ENCODE assay signal across 9 mouse cellular contexts in genomic region chr3:59870765-59871164, GRCm38 (mm10). TPM values are rescaled to one million over a fixed set of nuclear protein-coding genes. Genes with fewer than 3 reads are reported as not detected.
DNase-seq lines count a peak whose midpoint lies in the region; ATAC-seq lines count a peak whose summit lies in the region.
"Had no signal": no experiment of that assay in that cellular context is flagged by ENCODE, and none has a peak within 500 bp of the region (broad histone marks: within the 10 kb centered on the region; RNA-seq: fewer than 3 reads in every experiment).

No protein-coding gene starts in this region.

- no peaks in the 10 kb centered on the region for H3K27me3 ChIP-seq in forebrain, embryonic 13.5 days
- no peaks in the 10 kb centered on the region for H3K27me3 ChIP-seq in midbrain, embryonic 13.5 days

- H3K4me1 ChIP-seq in forebrain, embryonic 13.5 days: no peaks in the 10 kb centered on the region
- H3K4me1 ChIP-seq in midbrain, embryonic 13.5 days (replicated peaks): no peaks in the 10 kb centered on the region

- H3K4me2 ChIP-seq in forebrain, embryonic 13.5 days: no peak overlapping the region
- no peak overlapping the region for H3K4me2 ChIP-seq in midbrain, embryonic 13.5 days (replicated peaks)

- no peaks in the 10 kb centered on the region for H3K36me3 ChIP-seq in forebrain, embryonic 13.5 days (ENCODE audit: poor library complexity, severe bottlenecking)
- H3K36me3 ChIP-seq in midbrain, embryonic 13.5 days: no peaks in the 10 kb centered on the region

- DNase-seq in gastrocnemius, adult 18-20 months (ENCODE audit: low spot score): peak; percentile 23
- DNase-seq in gastrocnemius, adult 8-10 months (ENCODE audit: low spot score in 2 of 2): no peak
- DNase-seq in 416B (ENCODE audit: low read depth): peak; percentile 64
- DNase-seq in adrenal gland, postnatal 14 days: peak; percentile 43
- DNase-seq in layer of hippocampus, adult 11-12 months (ENCODE audit: low spot score): peak; percentile 26
- peak; percentile 25 for DNase-seq in thymus, postnatal 14 days

- WGBS in forebrain, embryonic 13.5 days: 34% methylated on average over 2 of the region's 2 CpGs
- 23% methylated on average over 2 of the region's 2 CpGs for WGBS in midbrain, embryonic 13.5 days

- no peak overlapping the region for H3K27ac ChIP-seq in forebrain, embryonic 13.5 days
- no peak overlapping the region for H3K27ac ChIP-seq in midbrain, embryonic 13.5 days

- ATAC-seq in forebrain, embryonic 13.5 days: peak; percentile 67
- 0 out of 2 replicates have a peak, but pooled peaks have one; percentile 34 for ATAC-seq in midbrain, embryonic 13.5 days

- no peaks in the 10 kb centered on the region for H3K9me3 ChIP-seq in forebrain, embryonic 13.5 days (replicated peaks)
- no peaks in the 10 kb centered on the region for H3K9me3 ChIP-seq in midbrain, embryonic 13.5 days

- H3K9ac ChIP-seq in forebrain, embryonic 13.5 days: no peak overlapping the region
- no peak overlapping the region for H3K9ac ChIP-seq in midbrain, embryonic 13.5 days (replicated peaks)

- no peak overlapping the region for H3K4me3 ChIP-seq in forebrain, embryonic 13.5 days
- H3K4me3 ChIP-seq in midbrain, embryonic 13.5 days (replicated peaks): no peak overlapping the region

RNA-seq across cellular contexts. Expression of gene Gm8298, which starts 9.9 kb away (rescaled TPM):
- not detected for total RNA-seq in gastrocnemius, adult 18-20 months (2021)
- not detected for total RNA-seq in gastrocnemius, adult 8-10 months (2022)
- total RNA-seq in adrenal gland, postnatal 14 days (2021): not detected in 2 replicates
- not detected in 2 replicates for polyA plus RNA-seq in forebrain, embryonic 13.5 days (2015; fragmentation: Nextera tagmentation; extraction: Ambion mirVana)
- not detected in 2 replicates for polyA plus RNA-seq in midbrain, embryonic 13.5 days (2015; fragmentation: Nextera tagmentation; extraction: Ambion mirVana)
- total RNA-seq: left cerebral cortex, adult 8-10 months had no signal

RNA-seq across cellular contexts. Expression of gene C130079G13Rik, which starts 54.2 kb away (rescaled TPM):
- not detected for total RNA-seq in gastrocnemius, adult 18-20 months (2021)
- total RNA-seq in gastrocnemius, adult 8-10 months (2022): not detected
- total RNA-seq in adrenal gland, postnatal 14 days (2021): not detected in 2 replicates
- polyA plus RNA-seq in forebrain, embryonic 13.5 days (2015; fragmentation: Nextera tagmentation; extraction: Ambion mirVana): not detected in 2 replicates
- not detected in 2 replicates for polyA plus RNA-seq in midbrain, embryonic 13.5 days (2015; fragmentation: Nextera tagmentation; extraction: Ambion mirVana)
- total RNA-seq: left cerebral cortex, adult 8-10 months had no signal

Comparison
In these comparisons a context has a peak if more than half of its experiments do, and no peak if none do; other contexts are left out.
1. DNase-seq: peak in gastrocnemius, adult 18-20 months (single experiment), 416B (single experiment), adrenal gland, postnatal 14 days (single experiment), layer of hippocampus, adult 11-12 months (single experiment) and thymus, postnatal 14 days (single experiment); none in gastrocnemius, adult 8-10 months (0 of 2).